Mouse (Mus musculus): ENCODE results near the gene Cys1. TPM values are rescaled to one million over a fixed set of nuclear protein-coding genes. Genes with fewer than 3 reads are reported as not detected.

The Cys1 gene
- not detected in 2 replicates for total RNA-seq (2017)

GRCm38 (mm10) chr12:24681286-24682023 lies at the start of gene Cys1:
Cys1 (minus strand) TSS chr12:24681813.
- ATAC-seq (replicated peaks in 1 of 2; ENCODE audit: insufficient read depth in 1 of 2, low FRiP score in 2 of 2, low TSS enrichment in 1 of 2, low read depth in 1 of 2, poor library complexity in 2 of 2, severe bottlenecking in 2 of 2) = peak in 1 of 2 experiments; percentile 18; a peak in 2 of 4 replicates

GRCm38 (mm10) chr12:24724369-24724768 lies 42.8 kb upstream of the Cys1 start:
- ATAC-seq (replicated peaks in 1 of 2; ENCODE audit: insufficient read depth in 1 of 2, low FRiP score in 2 of 2, low TSS enrichment in 1 of 2, low read depth in 1 of 2, poor library complexity in 2 of 2, severe bottlenecking in 2 of 2) = peak in 1 of 2 experiments; percentile 32; a peak in 2 of 4 replicates

GRCm38 (mm10) chr12:24723859-24724258 lies 42.2 kb upstream of the Cys1 start:
- ATAC-seq (replicated peaks in 1 of 2; ENCODE audit: insufficient read depth in 1 of 2, low FRiP score in 2 of 2, low TSS enrichment in 1 of 2, low read depth in 1 of 2, poor library complexity in 2 of 2, severe bottlenecking in 2 of 2) = peak in 1 of 2 experiments; percentile 7; a peak in 3 of 4 replicates

GRCm38 (mm10) chr12:24723434-24723833 lies 41.8 kb upstream of the Cys1 start:
- peak in 1 of 2 experiments; percentile 45; a peak in 1 of 4 replicates for ATAC-seq (replicated peaks in 1 of 2; ENCODE audit: insufficient read depth in 1 of 2, low FRiP score in 2 of 2, low TSS enrichment in 1 of 2, low read depth in 1 of 2, poor library complexity in 2 of 2, severe bottlenecking in 2 of 2)

GRCm38 (mm10) chr12:24716721-24717301 lies 35.2 kb upstream of the Cys1 start:
- ATAC-seq (replicated peaks in 1 of 2; ENCODE audit: insufficient read depth in 1 of 2, low FRiP score in 2 of 2, low TSS enrichment in 1 of 2, low read depth in 1 of 2, poor library complexity in 2 of 2, severe bottlenecking in 2 of 2) = peak; percentile 76 to 85

GRCm38 (mm10) chr12:24715268-24715896 lies 33.8 kb upstream of the Cys1 start:
- ATAC-seq (replicated peaks in 1 of 2; ENCODE audit: insufficient read depth in 1 of 2, low FRiP score in 2 of 2, low TSS enrichment in 1 of 2, low read depth in 1 of 2, poor library complexity in 2 of 2, severe bottlenecking in 2 of 2) = 0 out of 4 replicates have a peak, but pooled peaks of 1 of the 2 experiments have one; percentile 3

GRCm38 (mm10) chr12:24714579-24715255 lies 33.1 kb upstream of the Cys1 start:
- ATAC-seq (replicated peaks in 1 of 2; ENCODE audit: insufficient read depth in 1 of 2, low FRiP score in 2 of 2, low TSS enrichment in 1 of 2, low read depth in 1 of 2, poor library complexity in 2 of 2, severe bottlenecking in 2 of 2) = no peak

- no peak for ATAC-seq (replicated peaks in 1 of 2; ENCODE audit: insufficient read depth in 1 of 2, low FRiP score in 2 of 2, low TSS enrichment in 1 of 2, low read depth in 1 of 2, poor library complexity in 2 of 2, severe bottlenecking in 2 of 2)
Observed at GRCm38 (mm10) chr12:24712396-24712795, 30.8 kb upstream of the Cys1 start.

GRCm38 (mm10) chr12:24710672-24711071 lies 29.1 kb upstream of the Cys1 start:
- no peak for ATAC-seq (replicated peaks in 1 of 2; ENCODE audit: insufficient read depth in 1 of 2, low FRiP score in 2 of 2, low TSS enrichment in 1 of 2, low read depth in 1 of 2, poor library complexity in 2 of 2, severe bottlenecking in 2 of 2)

GRCm38 (mm10) chr12:24709831-24710508 lies 28.4 kb upstream of the Cys1 start:
- peak; percentile 43 to 47; a peak in 3 of 4 replicates for ATAC-seq (replicated peaks in 1 of 2; ENCODE audit: insufficient read depth in 1 of 2, low FRiP score in 2 of 2, low TSS enrichment in 1 of 2, low read depth in 1 of 2, poor library complexity in 2 of 2, severe bottlenecking in 2 of 2)

GRCm38 (mm10) chr12:24709409-24709808 lies 27.8 kb upstream of the Cys1 start:
- ATAC-seq (replicated peaks in 1 of 2; ENCODE audit: insufficient read depth in 1 of 2, low FRiP score in 2 of 2, low TSS enrichment in 1 of 2, low read depth in 1 of 2, poor library complexity in 2 of 2, severe bottlenecking in 2 of 2) = peak in 1 of 2 experiments; percentile 18; a peak in 1 of 4 replicates

GRCm38 (mm10) chr12:24708824-24709218 lies 27.2 kb upstream of the Cys1 start:
- ATAC-seq (replicated peaks in 1 of 2; ENCODE audit: insufficient read depth in 1 of 2, low FRiP score in 2 of 2, low TSS enrichment in 1 of 2, low read depth in 1 of 2, poor library complexity in 2 of 2, severe bottlenecking in 2 of 2) = no peak

- peak; percentile 53 to 71 for ATAC-seq (replicated peaks in 1 of 2; ENCODE audit: insufficient read depth in 1 of 2, low FRiP score in 2 of 2, low TSS enrichment in 1 of 2, low read depth in 1 of 2, poor library complexity in 2 of 2, severe bottlenecking in 2 of 2)
Observed at GRCm38 (mm10) chr12:24707954-24708823, 26.6 kb upstream of the Cys1 start, which contains the start of gene Rrm2. Rrm2 (plus strand) TSS chr12:24708241.

- no peak for ATAC-seq (replicated peaks in 1 of 2; ENCODE audit: insufficient read depth in 1 of 2, low FRiP score in 2 of 2, low TSS enrichment in 1 of 2, low read depth in 1 of 2, poor library complexity in 2 of 2, severe bottlenecking in 2 of 2)
Observed at GRCm38 (mm10) chr12:24707480-24707802, 25.8 kb upstream of the Cys1 start.

GRCm38 (mm10) chr12:24706764-24707479 lies 25.3 kb upstream of the Cys1 start:
- peak; percentile 29 to 50 for ATAC-seq (replicated peaks in 1 of 2; ENCODE audit: insufficient read depth in 1 of 2, low FRiP score in 2 of 2, low TSS enrichment in 1 of 2, low read depth in 1 of 2, poor library complexity in 2 of 2, severe bottlenecking in 2 of 2)
